Mouse (Mus musculus) heart, adult 10 weeks (tissue): ENCODE data around the gene Thra. TPM values are rescaled to one million over a fixed set of nuclear protein-coding genes. Genes with fewer than 3 reads are reported as not detected.

ENCODE experiments used
- polyA plus RNA-seq: library from polyadenylated mRNA; stranded (reverse); fragments of 350-450 nt; fragmentation: Illumina TruSeq; extraction: RNeasy Lipid Tissue Mini Kit (QIAGEN cat#74804); gene quantifications from one replicate; pipeline ENCODE4 v1.2.3, GENCODE M21; 2014; ENCODE audit warnings: low read depth, low replicate concordance

Gene Thra
- polyA plus RNA-seq = 99.6 TPM

GRCm38 (mm10) chr11:98740393-98741050 lies at the start of gene Thra:
Gene Thra, plus strand, starts transcription at chr11:98740638.

GRCm38 (mm10) chr11:98701213-98701670 lies 39.2 kb upstream of the Thra start, which contains the start of gene Csf3:
Gene Csf3, plus strand, starts transcription at chr11:98701263.

DNA sequence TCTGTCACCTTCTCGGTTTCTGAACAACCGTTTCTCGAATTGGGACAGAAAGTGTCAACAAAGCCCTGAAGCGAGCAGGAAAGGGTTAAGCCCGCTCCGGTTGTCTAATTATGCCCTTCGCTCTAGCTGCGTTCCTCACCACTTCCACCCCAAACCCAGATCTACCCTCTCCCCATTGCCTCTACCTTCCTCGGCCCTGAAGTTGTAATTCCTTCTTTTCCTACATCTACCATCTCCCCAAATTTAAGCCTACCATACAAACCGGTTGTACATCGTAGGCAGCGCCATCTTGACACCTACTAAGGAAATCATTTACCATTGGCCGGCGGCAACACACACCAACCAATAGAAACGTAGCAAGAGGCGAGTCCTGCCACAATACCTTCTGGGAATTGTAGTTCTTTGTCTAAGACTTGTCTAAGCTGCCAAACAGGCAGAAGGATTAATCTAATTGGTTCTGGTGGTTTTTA lies 11.3 kb upstream of the Thra start, which contains the start of gene Med24:
Gene Med24, minus strand, starts transcription at position 317 of the 470 bp plus-strand sequence.

DNA sequence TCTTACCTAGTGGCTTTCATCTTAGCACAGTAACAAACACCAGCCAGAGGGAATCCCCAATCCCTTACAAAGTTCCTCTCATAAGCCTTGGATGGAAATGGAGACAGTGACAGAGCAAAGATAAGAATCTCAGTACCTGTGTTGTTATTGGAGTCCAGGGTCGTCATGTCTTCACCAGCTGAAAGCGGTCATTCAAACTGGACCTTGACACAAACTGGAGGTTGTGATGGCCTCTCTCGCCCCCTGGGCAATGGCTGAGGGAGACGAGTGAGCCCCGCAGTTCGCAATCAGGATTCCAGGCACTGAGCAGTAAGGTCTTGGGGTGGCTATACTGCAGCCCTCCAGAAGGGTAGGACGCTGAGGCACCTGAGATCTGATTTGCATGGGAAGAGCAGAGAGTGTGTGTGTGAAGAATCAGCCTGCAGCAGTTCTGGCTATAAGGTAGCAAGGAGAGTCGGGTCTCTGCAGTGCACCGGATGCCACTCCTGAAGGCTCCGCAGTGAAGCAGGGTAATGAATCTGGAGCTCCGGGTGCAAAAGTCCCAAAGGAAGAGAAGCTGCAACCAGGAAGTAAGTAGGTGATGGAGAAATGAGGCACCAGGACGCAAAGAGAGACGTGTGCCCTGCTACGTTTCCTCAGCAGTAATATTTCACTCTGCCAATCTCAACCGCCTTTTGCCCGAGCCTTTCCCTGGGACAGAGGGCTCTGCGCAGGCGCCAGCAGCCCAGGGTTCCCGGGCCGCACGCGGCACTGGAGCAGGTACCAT lies 34.3 kb downstream of the Thra start, which contains the start of gene Nr1d1:
Gene Nr1d1, minus strand, starts transcription at position 752 of the 766 bp plus-strand sequence.

GRCm38 (mm10) chr11:98795015-98795713 lies 54.7 kb downstream of the Thra start, which contains the start of gene Msl1:
Gene Msl1, plus strand, starts transcription at chr11:98795516.

GRCm38 (mm10) chr11:98804605-98805004 lies 64.2 kb downstream of the Thra start, which contains the start of gene Casc3:
Gene Casc3, plus strand, starts transcription at chr11:98804905.

Other genes starting within 250 kb of the Thra start
- gene Ikzf3, start 194.6 kb upstream of the Thra start, polyA plus RNA-seq = 0.24 TPM
- not detected for gene Zpbp2, start 189.5 kb upstream of the Thra start, polyA plus RNA-seq
- 55.4 TPM for gene Ormdl3, start 153.3 kb upstream of the Thra start, polyA plus RNA-seq
- gene Lrrc3c, start 142.3 kb upstream of the Thra start, polyA plus RNA-seq = not detected
- gene Gm12355, start 115.0 kb upstream of the Thra start, polyA plus RNA-seq = not detected
- gene Gsdma3, start 114.3 kb upstream of the Thra start, polyA plus RNA-seq = not detected
- gene Gsdma2, start 93.9 kb upstream of the Thra start, polyA plus RNA-seq = not detected
- not detected for gene Gsdma, start 76.3 kb upstream of the Thra start, polyA plus RNA-seq
- gene Psmd3, start 58.1 kb upstream of the Thra start, polyA plus RNA-seq = 106 TPM
- not detected for gene Csf3, start 39.4 kb upstream of the Thra start, polyA plus RNA-seq
- 37.3 TPM for gene Med24, start 11.2 kb upstream of the Thra start, polyA plus RNA-seq
- 43.3 TPM for gene Nr1d1, start 34.7 kb downstream of the Thra start, polyA plus RNA-seq
- 72.5 TPM for gene Msl1, start 54.9 kb downstream of the Thra start, polyA plus RNA-seq
- gene Casc3, start 64.3 kb downstream of the Thra start, polyA plus RNA-seq = 20.0 TPM
- gene Rapgefl1, start 96.1 kb downstream of the Thra start, polyA plus RNA-seq = 2.1 TPM
- 5.2 TPM for gene Wipf2, start 123.0 kb downstream of the Thra start, polyA plus RNA-seq
- gene Cdc6, start 167.2 kb downstream of the Thra start, polyA plus RNA-seq = 0.29 TPM
- 8.3 TPM for gene Rara, start 187.2 kb downstream of the Thra start, polyA plus RNA-seq
- not detected for gene Gjd3, start 242.4 kb downstream of the Thra start, polyA plus RNA-seq